Mouse (Mus musculus) erythroid progenitor cell, adult 5-6 weeks (primary cell): ENCODE measurements around the gene Ptpn1. TPM values are rescaled to one million over a fixed set of nuclear protein-coding genes. Genes with fewer than 3 reads are reported as not detected.

Experiments
- ATAC-seq: replicated peaks from 2 replicates; pipeline ENCODE4 v1.8.0; 2016; ENCODE audit warnings: moderate number of reproducible peaks, mild to moderate bottlenecking, moderate TSS enrichment, inconsistent platforms; ENCODE audit not compliant: poor library complexity, low FRiP score, severe bottlenecking
- total RNA-seq, 2 experiments: library from RNA; stranded (forward) in 1 of 2; stranded (reverse) in 1 of 2; fragments of 150-400 nt in 1 of 2; fragments of 186-747, 209-891 nt in 1 of 2; gene quantifications; 2 replicates each; pipeline versions ENCODE4 v1.2.3 to v1.2.4; 2015 to 2017; ENCODE audit warnings: low replicate concordance in 2 of 2

Ptpn1 gene
- total RNA-seq, 2 experiments from 2014 or later, result 4.3 to 5.0 TPM

- no peak for ATAC-seq
These were observed 11.2 kb downstream of the Ptpn1 start for GRCm38 (mm10) chr2:167942926-167943633.

DNA sequence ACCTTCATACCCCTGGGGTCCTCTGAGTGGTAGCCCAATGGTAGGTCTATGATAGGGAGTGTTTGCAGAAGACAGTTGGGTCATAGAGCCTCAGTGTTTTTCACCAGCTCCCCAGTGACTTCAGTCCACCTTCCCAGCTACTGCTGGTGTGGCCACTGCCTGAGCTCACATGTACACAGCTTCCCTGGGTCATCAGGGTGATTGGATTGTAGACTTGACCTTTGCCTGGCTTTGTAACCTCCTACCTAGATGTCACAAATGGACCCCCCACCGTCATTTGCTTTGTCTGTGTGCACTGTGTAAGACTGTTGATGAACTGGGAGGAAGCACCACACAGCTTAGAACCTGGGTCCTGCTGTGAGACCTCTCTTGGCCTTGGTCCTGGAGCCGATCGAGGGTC is 12.3 kb downstream of the Ptpn1 start:
- no peak for ATAC-seq

GRCm38 (mm10) chr2:167945451-167945850 is 13.6 kb downstream of the Ptpn1 start:
- ATAC-seq, result no peak

DNA sequence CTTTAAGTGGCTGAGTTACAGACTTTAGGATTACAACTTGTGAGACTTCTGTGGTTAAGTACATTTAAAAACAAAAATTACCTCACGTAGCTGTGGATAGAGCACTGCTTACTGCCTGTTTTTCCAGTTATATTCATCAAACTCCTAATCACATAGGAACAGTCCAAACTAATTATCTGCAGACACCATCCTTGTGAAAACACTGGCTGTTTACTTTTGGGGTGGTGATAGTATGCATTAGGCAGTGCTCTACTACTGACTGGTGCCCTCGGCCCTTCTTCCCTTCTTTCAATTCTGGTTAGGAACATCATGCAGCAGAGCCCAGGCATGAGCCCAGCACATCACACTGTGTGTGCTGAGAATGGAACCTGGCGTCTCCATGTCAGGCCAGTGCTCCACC is 15.4 kb downstream of the Ptpn1 start:
- ATAC-seq, result no peak

DNA sequence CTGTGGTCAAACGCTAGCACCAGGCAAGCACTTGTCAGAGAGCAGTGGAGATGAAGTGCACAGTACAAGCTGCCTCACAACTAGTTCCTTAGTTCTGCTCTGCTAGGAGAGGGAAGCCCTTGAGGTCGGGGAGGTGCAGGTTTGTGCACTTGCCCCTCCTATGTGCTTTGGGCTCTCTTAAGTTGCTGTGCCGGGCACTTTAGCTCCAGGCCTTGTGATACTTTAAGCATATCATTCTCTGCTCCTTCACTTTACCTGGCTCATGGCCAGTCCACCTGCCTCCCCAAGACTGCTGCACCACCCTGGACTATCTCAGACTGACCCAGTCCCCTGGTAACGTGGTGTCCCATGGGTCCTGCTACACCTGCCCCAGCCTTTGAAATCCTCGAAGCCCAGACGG is 16.2 kb downstream of the Ptpn1 start:
- no peak for ATAC-seq

- ATAC-seq, result no peak
These were observed 16.7 kb downstream of the Ptpn1 start for GRCm38 (mm10) chr2:167948557-167948956.

DNA sequence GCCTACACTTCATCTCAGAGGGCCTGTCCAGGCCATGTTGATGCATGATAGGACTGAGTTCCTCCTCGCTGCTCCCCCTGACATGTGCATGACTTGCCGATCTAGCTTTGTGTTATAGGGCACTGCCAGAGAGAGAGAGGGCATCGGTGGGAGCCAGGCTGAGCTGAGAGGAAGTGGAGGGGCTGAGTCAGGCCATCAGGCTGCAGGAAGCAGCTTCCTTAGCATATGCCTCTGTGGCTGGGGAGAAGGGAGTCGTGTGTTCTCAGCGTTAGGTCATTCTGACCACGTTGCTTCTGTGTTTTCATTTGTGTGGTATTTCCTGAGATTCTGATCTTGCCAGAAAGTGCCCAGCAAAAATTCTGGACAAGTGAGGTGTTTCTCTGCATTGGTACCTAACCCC is 17.4 kb downstream of the Ptpn1 start:
- ATAC-seq, result no peak

- ATAC-seq, result no peak
These were observed 18.0 kb downstream of the Ptpn1 start for GRCm38 (mm10) chr2:167949808-167950207.

- no peak for ATAC-seq
These were observed 18.8 kb downstream of the Ptpn1 start for GRCm38 (mm10) chr2:167950681-167951080.

DNA sequence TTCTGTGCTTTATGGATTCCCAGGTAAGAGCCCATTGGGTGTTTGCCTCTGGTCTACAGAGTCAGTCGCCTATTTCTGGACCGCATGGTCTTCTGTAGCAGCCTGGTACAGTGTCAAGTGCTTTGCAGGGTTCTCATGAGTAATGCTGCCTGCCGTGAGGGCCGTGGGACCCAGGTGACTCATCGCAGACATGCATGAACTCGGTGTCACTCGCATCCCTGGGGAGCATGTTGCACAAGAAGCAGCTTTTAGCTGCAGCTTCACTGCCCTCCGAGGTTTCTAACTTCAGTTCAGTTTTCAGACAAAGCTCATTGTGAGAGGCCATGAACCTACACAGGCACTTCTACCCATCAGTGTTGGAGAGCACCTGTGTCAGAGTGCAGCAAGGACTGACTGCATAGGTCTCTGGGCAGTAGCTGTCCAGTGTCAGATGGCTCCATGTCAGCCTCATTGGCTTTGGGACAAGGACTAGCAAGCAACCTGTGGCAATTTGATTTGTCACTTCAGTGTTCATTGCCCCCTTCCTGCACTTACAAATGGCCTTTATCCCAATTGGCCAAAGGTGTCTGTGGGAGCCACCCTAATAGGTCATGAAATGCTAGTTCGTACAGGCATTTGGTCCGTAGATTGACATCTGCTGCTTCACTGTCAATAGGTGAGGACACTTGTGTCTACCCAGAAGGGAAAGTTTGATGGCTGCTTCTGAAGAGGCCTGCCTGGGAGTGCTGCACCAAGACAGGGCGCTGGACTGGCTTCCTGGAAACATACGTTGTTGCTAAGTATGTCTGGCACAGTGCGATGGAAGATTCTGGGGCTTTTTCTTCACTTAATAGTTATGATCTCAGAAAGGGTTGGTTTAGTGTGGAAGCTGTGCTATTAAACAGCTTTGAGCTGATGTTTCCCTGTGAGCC is 19.7 kb downstream of the Ptpn1 start:
- no peak for ATAC-seq

- no peak for ATAC-seq
These were observed 22.0 kb downstream of the Ptpn1 start for GRCm38 (mm10) chr2:167953819-167954218.

DNA sequence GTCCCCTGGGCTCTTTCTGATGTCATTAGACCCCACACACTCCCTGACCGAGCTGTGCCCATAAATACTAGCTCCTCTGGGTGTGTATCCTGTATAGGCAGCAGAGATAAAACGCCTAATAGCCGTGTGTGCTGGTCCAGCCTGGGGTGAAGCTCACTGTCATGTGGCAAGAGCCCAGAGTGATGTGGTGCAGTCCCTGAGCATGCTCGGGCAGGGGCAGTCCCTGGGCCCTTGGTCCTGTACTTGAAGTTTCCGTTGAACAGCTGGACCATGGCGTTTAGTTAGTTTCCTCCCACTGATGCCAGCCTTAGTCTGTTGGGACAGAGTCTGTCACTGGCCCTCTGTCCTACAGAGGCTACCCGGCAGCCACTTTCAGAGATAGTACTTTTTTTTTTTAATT is 23.1 kb downstream of the Ptpn1 start:
- ATAC-seq, result no peak

DNA sequence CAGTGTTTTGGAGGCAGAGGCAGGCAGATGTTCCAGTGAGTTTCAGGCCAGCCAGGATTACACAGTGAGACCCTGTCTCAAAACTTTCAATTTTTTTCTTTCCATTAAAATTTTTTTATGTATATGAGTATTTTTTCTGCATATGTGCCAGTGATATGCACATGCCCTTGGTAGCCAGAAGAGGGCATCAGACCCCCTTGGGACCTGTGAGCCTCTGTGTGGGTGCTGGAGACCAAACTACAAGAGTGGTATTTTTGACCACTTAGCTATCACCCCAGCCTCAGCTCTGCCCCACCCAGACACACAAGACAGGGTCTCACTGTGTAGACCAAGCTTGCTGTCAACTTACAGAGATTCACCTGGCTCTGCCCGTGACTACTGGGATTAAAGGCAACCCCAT is 25.7 kb downstream of the Ptpn1 start:
- no peak for ATAC-seq

DNA sequence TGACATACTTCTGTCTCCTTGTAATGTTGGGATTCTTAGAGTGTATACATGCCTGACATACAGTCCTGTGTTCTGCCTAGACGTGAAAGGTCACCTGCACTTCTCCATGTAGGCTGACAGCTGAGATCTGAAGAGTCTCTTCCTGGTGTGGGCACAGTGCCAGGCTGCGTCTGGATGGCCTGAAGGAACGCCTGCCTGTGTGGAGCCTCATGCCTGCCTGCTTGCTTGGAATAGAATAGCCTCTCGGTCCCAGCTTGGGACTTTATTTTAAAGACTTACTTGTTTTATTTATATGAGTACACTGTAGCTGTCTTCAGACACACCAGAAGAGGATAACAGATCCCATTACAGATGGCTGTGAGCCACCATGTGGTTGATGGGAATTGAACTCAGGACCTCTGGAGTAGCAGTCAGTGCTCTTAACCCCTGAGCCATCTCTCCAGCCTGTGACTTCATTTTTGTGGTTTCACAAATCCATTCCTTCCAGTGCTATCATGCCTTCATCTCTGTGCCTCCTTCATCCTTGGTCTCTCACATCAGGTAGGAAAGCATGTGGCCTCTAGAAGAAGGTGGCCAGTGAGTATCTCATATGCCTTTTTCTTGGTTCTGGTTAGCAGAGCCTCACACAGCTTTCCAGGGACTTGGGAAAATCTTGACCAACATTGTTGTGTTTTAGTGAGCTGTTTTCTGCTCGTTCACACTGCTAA is 26.4 kb downstream of the Ptpn1 start:
- ATAC-seq, result no peak

GRCm38 (mm10) chr2:167958843-167959242 is 27.0 kb downstream of the Ptpn1 start:
- ATAC-seq, result no peak

DNA sequence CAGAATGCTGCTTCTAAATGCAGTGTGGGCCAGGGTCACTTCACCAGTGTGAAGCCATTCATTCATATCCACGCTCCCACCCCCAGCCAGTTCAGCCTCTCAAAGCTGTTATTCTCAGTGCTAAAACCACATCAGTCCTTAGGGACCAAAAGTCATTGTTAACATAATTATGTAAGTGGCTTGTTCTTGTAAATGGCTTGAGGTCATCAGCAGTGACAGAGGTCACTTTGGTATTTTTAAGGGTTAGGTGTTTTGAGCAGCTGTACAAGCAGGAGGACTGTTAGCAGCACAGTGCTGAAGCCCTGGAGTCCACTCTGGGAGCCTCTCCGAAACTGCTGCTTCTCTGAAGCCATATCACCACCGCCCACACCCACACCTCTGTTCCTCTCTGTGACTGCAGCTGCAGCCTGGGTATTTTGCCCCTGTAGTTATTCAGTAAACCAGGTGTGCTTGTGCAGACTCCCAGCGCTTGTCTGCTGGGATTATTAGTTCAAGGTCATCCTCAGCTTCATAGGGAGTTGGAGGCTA is 27.6 kb downstream of the Ptpn1 start:
- ATAC-seq, result no peak

GRCm38 (mm10) chr2:167959996-167960395 is 28.1 kb downstream of the Ptpn1 start:
- no peak for ATAC-seq

DNA sequence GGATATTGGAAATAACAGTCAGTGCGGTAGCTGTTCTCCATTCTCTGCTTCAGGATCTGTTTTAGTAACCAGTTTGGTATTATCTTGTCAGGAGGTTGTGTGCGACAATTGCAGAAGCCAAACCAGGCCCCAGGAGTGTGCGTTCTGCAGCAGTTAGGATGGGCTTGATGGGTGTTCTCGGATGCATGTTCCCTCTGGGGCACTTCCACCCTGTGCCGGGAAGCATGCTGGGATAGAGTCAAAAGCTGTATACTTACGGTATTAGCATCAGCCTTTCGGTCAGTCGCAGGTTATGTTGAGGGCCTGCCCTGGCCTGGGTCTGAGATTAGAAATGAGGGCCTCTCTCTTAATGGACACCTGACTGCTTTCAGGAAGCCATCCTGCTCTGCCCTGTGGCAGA is 28.7 kb downstream of the Ptpn1 start:
- no peak for ATAC-seq

DNA sequence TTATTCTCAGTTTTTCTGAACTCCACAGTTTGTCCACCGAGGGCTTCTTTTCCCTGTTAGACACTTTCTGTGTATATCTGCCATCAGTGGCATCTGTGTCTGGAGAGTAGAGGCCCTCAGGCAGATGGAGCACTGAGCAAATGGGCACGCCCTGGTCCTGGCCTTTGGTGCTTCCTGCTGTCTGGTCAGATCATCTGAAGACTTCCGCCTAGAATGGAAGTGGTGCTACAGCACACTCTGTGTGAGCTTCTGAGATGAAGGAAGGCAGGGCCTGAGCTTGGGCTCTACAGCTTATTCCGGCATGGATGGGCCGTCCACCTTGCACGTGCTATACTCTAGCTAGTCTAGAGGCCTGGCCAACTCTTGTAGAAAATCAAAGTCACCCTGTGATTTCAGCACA is 30.5 kb downstream of the Ptpn1 start:
- no peak for ATAC-seq

- ATAC-seq, result no peak
These were observed 31.3 kb downstream of the Ptpn1 start for GRCm38 (mm10) chr2:167963176-167963575.
